Mouse (Mus musculus) testis, adult 2 months (tissue): ENCODE measurements around the gene Fam214a.

Experiments used
- CTCF ChIP-seq: fragments of 200-500 bp; IDR thresholded peaks from 2 replicates; pipeline ENCODE4 v1.5.1; 2012; ENCODE audit warnings: low read depth, mild to moderate bottlenecking, inconsistent platforms, low read length, moderate library complexity; ENCODE audit not compliant: control insufficient read depth, insufficient read depth, insufficient replicate concordance
- POLR2A ChIP-seq: fragments of 200-500 bp; IDR thresholded peaks from 2 replicates; pipeline ENCODE4 v1.6.1; 2012; ENCODE audit warnings: low read depth, mild to moderate bottlenecking, inconsistent platforms, low read length, moderate library complexity; ENCODE audit not compliant: control insufficient read depth

DNA sequence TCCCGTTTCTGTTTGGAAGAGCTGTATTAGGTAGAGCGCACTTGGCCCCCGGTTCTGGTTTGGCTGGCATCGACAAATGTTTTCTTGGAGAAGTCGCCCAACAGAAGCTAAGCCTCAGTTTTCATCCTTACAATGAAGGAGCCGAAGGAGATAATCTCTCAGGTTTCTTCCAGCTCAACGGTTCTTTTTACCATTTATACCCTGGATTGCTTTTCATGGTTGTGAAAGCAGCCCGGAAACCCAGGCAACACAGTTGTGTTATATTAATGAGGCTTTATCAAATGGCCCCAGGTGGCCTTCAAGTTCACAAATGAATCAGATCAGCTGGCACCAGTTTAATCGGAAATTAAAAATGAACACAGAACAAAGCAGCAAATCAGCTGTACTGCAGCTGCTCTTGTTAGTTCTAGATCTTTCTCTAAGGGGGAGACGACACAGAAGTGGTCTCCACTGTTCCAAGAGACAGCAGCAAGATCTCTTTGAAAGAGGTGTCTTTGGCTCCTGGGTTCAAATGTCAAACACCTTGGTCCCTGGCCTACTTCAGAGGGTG is 27.4 kb upstream of the Fam214a start:
- TF ChIP-seq CTCF (no peak), POLR2A (no peak)
